Mouse (Mus musculus) embryonic facial prominence, embryonic 14.5 days (tissue): ENCODE results near the gene Pkd1l1. TPM values are rescaled to one million over a fixed set of nuclear protein-coding genes. Genes with fewer than 3 reads are reported as not detected.

Experiments
- ATAC-seq: fragments of 200-750 bp; cut with Nextera tagmentation; 2 replicates; pipeline ENCODE4 v1.8.0; 2017; ENCODE audit warnings: low read depth, moderate number of reproducible peaks, moderate TSS enrichment
- DNase-seq: peaks from one replicate; pipeline ENCODE4 v3.0.0-alpha.2; 2015; ENCODE audit warnings: low spot score
- H3K27ac ChIP-seq: fragments of 300-500 bp; sonication (generic); replicated peaks from 2 replicates; pipeline ENCODE4 v1.5.1; 2014; ENCODE audit warnings: low read depth, mild to moderate bottlenecking, low read length, moderate library complexity
- H3K27me3 ChIP-seq: fragments of 300-500 bp; sonication (generic); replicated peaks from 2 replicates; pipeline ENCODE4 v1.6.1; 2014; ENCODE audit warnings: low read length; ENCODE audit not compliant: control insufficient read depth, insufficient read depth
- H3K36me3 ChIP-seq: fragments of 300-500 bp; sonication (generic); 2 replicates; pipeline ENCODE4 v1.6.1; 2014; ENCODE audit warnings: low read length, mixed read lengths; ENCODE audit not compliant: control insufficient read depth, insufficient read depth
- H3K4me1 ChIP-seq: fragments of 300-500 bp; sonication (generic); 2 replicates; pipeline ENCODE4 v1.6.1; 2014; ENCODE audit warnings: antibody characterized with exemption, low read length; ENCODE audit not compliant: control insufficient read depth, insufficient read depth
- H3K4me2 ChIP-seq: fragments of 300-500 bp; sonication (generic); 2 replicates; pipeline ENCODE4 v1.6.1; 2014; ENCODE audit warnings: low read depth, mild to moderate bottlenecking, low read length, moderate library complexity, mixed read lengths
- H3K4me3 ChIP-seq: fragments of 300-500 bp; sonication (generic); 2 replicates; pipeline ENCODE4 v1.5.1; 2014; ENCODE audit warnings: low read depth, mild to moderate bottlenecking, low read length
- H3K9ac ChIP-seq: fragments of 300-500 bp; sonication (generic); 2 replicates; pipeline ENCODE4 v1.6.1; 2014; ENCODE audit warnings: low read depth, mild to moderate bottlenecking, low read length, moderate library complexity, mixed read lengths
- H3K9me3 ChIP-seq: fragments of 300-500 bp; sonication (generic); 2 replicates; pipeline ENCODE4 v1.6.1; 2016; ENCODE audit warnings: low read length; ENCODE audit not compliant: control insufficient read depth
- WGBS: fragments of 180-500 bp; shearing (Covaris S2); extraction: QIAGEN DNeasy Blood & Tissue Kit; methylation state at CpG from one replicate; pipeline ENCODE4 v1.1.7; 2014; 5-methylcytosine and 5-hydroxymethylcytosine counted together
- polyA plus RNA-seq: library from polyadenylated mRNA; unstranded; fragments of >200 nt; fragmentation: Nextera tagmentation; extraction: Ambion mirVana; gene quantifications from 2 replicates; pipeline ENCODE4 v1.2.1, GENCODE M21; 2014

Pkd1l1 gene
- polyA plus RNA-seq, 1 experiment from 2014 or later = 0.01 TPM

- DNase-seq = no peak
- H3K36me3 ChIP-seq = no peaks in the 10 kb centered on the region
- H3K4me1 ChIP-seq = no peaks in the 10 kb centered on the region
- no peaks in the 10 kb centered on the region for H3K27me3 ChIP-seq
- no peak overlapping the region for H3K4me2 ChIP-seq
- WGBS = 92% methylated on average over 4 of the region's 4 CpGs
- no peak overlapping the region for H3K27ac ChIP-seq
- H3K4me3 ChIP-seq = no peak overlapping the region
- H3K9me3 ChIP-seq = no peaks in the 10 kb centered on the region
- H3K9ac ChIP-seq = no peak overlapping the region
- ATAC-seq = no peak
Measured at GRCm38 (mm10) chr11:8882793-8883192, 90.3 kb downstream of the Pkd1l1 start.

DNA sequence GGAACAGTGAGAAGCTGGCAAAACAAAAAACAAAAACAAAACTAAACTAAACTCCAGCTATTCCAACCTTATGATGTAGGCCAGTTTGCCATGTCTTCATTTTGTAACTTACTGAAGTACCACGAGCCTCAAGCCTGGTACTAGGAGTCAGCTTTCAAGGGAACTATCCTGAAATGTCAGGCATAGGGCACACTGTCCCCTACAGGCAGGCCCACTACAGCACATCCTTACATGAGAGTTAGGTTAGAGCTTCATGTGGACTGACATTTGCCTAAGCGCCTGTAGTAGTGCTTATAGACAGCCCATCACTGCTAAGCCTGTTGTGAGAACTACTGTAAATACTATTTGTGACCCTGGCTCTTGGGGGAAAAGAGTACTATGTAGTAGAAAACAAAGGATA, 91.5 kb downstream of the Pkd1l1 start:
- DNase-seq = no peak
- H3K9me3 ChIP-seq = no peaks in the 10 kb centered on the region
- WGBS = 56% methylated on average over 2 of the region's 2 CpGs
- no peak for ATAC-seq
- H3K4me1 ChIP-seq = no peaks in the 10 kb centered on the region
- no peaks in the 10 kb centered on the region for H3K36me3 ChIP-seq
- no peak overlapping the region for H3K4me3 ChIP-seq
- H3K4me2 ChIP-seq = no peak overlapping the region
- no peak overlapping the region for H3K27ac ChIP-seq
- H3K9ac ChIP-seq = no peak overlapping the region
- no peaks in the 10 kb centered on the region for H3K27me3 ChIP-seq

DNA sequence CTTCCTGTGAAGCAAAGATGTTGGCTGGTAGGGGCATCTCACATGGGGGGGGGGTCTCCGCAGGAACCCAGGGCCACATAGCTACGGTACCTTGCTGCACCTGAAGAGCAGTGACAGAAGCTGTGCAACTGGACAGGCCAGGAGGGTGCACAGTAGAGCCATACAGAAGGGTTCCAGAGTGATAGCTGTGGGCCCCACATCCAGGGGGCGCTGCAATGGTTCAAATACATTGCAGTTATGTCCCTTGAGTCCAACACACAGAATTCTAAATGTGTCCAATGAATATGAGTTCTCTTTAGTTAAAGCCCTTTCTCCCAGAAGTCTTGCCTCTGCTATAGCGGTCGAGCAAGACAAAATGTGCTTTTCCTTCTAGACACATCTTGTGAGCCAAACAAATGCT, 103.0 kb downstream of the Pkd1l1 start:
- no peak for ATAC-seq

GRCm38 (mm10) chr11:8866021-8866420, 107.0 kb downstream of the Pkd1l1 start:
- no peak overlapping the region for H3K4me3 ChIP-seq
- ATAC-seq (no peak), DNase-seq (no peak)
- H3K36me3 ChIP-seq = no peaks in the 10 kb centered on the region
- H3K4me1 ChIP-seq = no peaks in the 10 kb centered on the region
- 96% methylated on average over 7 of the region's 7 CpGs for WGBS
- H3K4me2 ChIP-seq = no peak overlapping the region
- no peaks in the 10 kb centered on the region for H3K9me3 ChIP-seq
- no peak overlapping the region for H3K9ac ChIP-seq
- H3K27me3 ChIP-seq = no peaks in the 10 kb centered on the region
- no peak overlapping the region for H3K27ac ChIP-seq

More for the DNA sequence above, 103.0 kb downstream of the Pkd1l1 start:
- no peak for DNase-seq
- no peaks in the 10 kb centered on the region for H3K36me3 ChIP-seq
- 96% methylated on average over 5 of the region's 5 CpGs for WGBS
- H3K27me3 ChIP-seq = no peaks in the 10 kb centered on the region
- H3K4me3 ChIP-seq = no peak overlapping the region
- no peak overlapping the region for H3K4me2 ChIP-seq
- H3K9me3 ChIP-seq = no peaks in the 10 kb centered on the region
- no peak overlapping the region for H3K27ac ChIP-seq
- H3K4me1 ChIP-seq = no peaks in the 10 kb centered on the region
- H3K9ac ChIP-seq = no peak overlapping the region

DNA sequence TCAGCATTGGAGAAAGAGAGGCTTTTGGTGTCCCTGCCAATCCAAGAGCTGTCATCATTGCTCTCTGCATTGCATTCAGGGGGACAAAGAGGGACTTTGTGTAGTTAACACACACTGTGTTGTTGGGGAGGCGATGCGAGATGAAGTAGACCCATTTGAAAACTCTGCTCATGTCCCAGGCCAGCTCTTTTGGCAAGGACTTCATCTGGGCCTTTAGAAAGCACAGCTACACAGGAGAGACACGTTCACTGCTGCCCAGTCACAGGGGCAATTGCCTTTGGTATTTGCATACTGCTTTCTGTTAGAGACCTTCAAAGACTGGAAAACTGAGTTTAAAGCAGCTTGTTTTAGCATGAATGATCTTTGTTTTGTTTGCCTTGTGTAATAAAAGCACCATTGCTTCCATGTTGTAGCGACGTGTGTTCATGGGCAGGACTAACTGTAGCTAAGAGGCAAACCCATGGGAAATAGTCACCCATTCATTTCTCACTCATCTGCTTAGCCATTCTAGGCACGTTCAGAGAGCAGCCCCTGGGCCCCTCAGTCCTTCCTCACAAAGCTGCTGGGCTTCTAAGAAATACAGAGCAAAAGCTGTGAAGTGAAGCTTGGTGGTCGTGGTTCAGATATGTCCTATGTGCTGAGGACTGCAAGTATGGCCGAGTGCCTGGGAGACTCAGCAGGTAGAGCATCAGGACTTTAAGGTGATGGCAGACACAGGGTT, 109.0 kb downstream of the Pkd1l1 start:
- no peak for DNase-seq
- H3K36me3 ChIP-seq = no peaks in the 10 kb centered on the region
- H3K27ac ChIP-seq = no peak overlapping the region
- no peaks in the 10 kb centered on the region for H3K27me3 ChIP-seq
- H3K4me3 ChIP-seq = no peak overlapping the region
- H3K9me3 ChIP-seq = no peaks in the 10 kb centered on the region
- ATAC-seq = no peak
- H3K4me2 ChIP-seq = no peak overlapping the region
- H3K9ac ChIP-seq = no peak overlapping the region
- no peaks in the 10 kb centered on the region; the same call in 1 of the 2 replicates for H3K4me1 ChIP-seq
- WGBS = 73% methylated on average over 8 of the region's 8 CpGs

GRCm38 (mm10) chr11:8862426-8862825, 110.6 kb downstream of the Pkd1l1 start:
- Histone ChIP-seq H3K27me3 (no peaks in the 10 kb centered on the region), H3K9ac (no peak overlapping the region), H3K4me1 (no peaks in the 10 kb centered on the region; the same call in 1 of the 2 replicates), H3K27ac (no peak overlapping the region), H3K9me3 (no peaks in the 10 kb centered on the region), H3K4me2 (no peak overlapping the region), H3K36me3 (no peaks in the 10 kb centered on the region), H3K4me3 (no peak overlapping the region)
- 78% methylated on average over 4 of the region's 4 CpGs for WGBS
- no peak for ATAC-seq
- DNase-seq = no peak

GRCm38 (mm10) chr11:8861978-8862377, 111.1 kb downstream of the Pkd1l1 start:
- H3K4me3 ChIP-seq = no peak overlapping the region
- no peak overlapping the region for H3K9ac ChIP-seq
- ATAC-seq (no peak), DNase-seq (no peak)
- H3K27me3 ChIP-seq = no peaks in the 10 kb centered on the region
- no peak overlapping the region for H3K27ac ChIP-seq
- H3K9me3 ChIP-seq = no peaks in the 10 kb centered on the region
- 78% methylated on average over 4 of the region's 4 CpGs for WGBS
- no peaks in the 10 kb centered on the region for H3K36me3 ChIP-seq
- no peaks in the 10 kb centered on the region; the same call in 1 of the 2 replicates for H3K4me1 ChIP-seq
- H3K4me2 ChIP-seq = no peak overlapping the region

- no peak for ATAC-seq
- H3K4me3 ChIP-seq = no peak overlapping the region
- H3K27ac ChIP-seq = no peak overlapping the region
- DNase-seq = no peak
- H3K36me3 ChIP-seq = no peaks in the 10 kb centered on the region
- no peaks in the 10 kb centered on the region; the same call in 1 of the 2 replicates for H3K4me1 ChIP-seq
- no peak overlapping the region for H3K9ac ChIP-seq
- 16% methylated on average over 3 of the region's 3 CpGs for WGBS
- H3K9me3 ChIP-seq = no peaks in the 10 kb centered on the region
- no peaks in the 10 kb centered on the region for H3K27me3 ChIP-seq
- no peak overlapping the region for H3K4me2 ChIP-seq
Measured at GRCm38 (mm10) chr11:8860878-8861277, 112.2 kb downstream of the Pkd1l1 start.

GRCm38 (mm10) chr11:8859868-8860267, 113.2 kb downstream of the Pkd1l1 start:
- no peak overlapping the region for H3K4me3 ChIP-seq
- H3K4me2 ChIP-seq = no peak overlapping the region
- no peak overlapping the region for H3K27ac ChIP-seq
- WGBS = 11% methylated on average over 5 of the region's 5 CpGs
- no peak for ATAC-seq
- H3K36me3 ChIP-seq = no peaks in the 10 kb centered on the region
- H3K27me3 ChIP-seq = no peaks in the 10 kb centered on the region
- H3K4me1 ChIP-seq = no peaks in the 10 kb centered on the region; the same call in 1 of the 2 replicates
- peak; percentile 83 for DNase-seq
- no peak overlapping the region for H3K9ac ChIP-seq
- no peaks in the 10 kb centered on the region for H3K9me3 ChIP-seq
